Mouse (Mus musculus) kidney, adult 10 weeks (tissue): Measurements from ENCODE around the gene Slc35b3. TPM values are rescaled to one million over a fixed set of nuclear protein-coding genes. Genes with fewer than 3 reads are reported as not detected.

ENCODE experiments used
- polyA plus RNA-seq: library from polyadenylated mRNA; stranded (reverse); fragments of 350-450 nt; fragmentation: Illumina TruSeq; extraction: RNeasy Lipid Tissue Mini Kit (QIAGEN cat#74804); gene quantifications from one replicate; pipeline ENCODE4 v1.2.3, GENCODE M21; 2014; ENCODE audit warnings: low read depth, low replicate concordance

The Slc35b3 gene
- polyA plus RNA-seq, result 25.9 TPM

DNA sequence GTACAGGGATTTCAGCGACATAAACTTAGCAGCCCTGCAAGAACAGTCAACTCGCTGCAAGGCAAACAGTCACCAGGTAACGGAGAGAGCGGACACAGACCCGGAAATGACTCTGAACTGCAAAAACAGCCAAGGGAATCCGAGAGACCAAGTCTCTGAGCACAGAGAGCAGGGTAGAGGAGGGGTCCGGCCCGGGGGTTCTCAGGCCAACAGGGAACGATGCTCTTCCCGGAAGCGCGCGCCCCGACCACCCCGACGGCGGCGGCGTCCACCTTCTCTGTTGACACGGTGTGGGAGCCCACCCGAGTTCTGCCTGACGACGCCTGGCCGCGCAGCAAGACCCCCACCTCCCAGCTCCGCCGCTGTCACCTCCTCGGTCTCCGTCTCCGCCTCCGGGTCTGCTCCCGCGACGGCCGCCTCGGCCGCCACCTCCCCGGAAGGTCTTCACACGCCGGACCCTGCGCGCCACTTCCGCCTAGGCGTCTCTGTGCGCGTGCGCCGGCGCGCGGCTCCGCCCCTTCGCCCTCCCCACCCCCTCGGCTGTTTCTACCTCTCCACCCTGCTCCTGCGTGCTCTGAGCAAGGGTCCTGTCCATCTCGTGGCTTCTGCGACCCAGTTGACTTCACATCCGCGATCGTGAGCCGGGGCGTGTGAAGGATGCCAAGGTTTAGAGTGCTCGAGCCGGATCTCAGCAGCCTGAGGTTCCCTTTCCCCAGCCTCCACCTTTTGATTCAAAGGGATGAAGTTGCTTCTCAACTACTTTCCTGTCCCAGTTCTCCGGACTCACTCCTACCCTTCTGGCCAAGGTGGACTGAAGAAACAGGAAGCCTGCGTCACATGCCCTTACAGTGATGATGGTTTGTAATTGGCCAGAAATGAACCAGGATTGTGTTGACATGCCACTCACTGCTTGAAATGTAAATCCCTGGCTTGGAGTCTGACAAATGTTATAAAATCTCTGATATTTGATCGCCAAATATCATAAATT lies at the start of gene Slc35b3:
Gene Slc35b3, minus strand, starts transcription at position 813 of the 988 bp plus-strand sequence.

